Mouse (Mus musculus) lung, postnatal 36 days (tissue): ENCODE results near the gene Ppt1.

Source experiments
- DNase-seq: peaks from one replicate; pipeline ENCODE4 v3.0.0; 2022; ENCODE audit warnings: mixed read lengths

Ppt1 gene

GRCm38 (mm10) chr4:122870741-122871140 is 34.7 kb downstream of the Ppt1 start:
- no peak for DNase-seq

- DNase-seq: no peak
These were observed 35.2 kb downstream of the Ppt1 start for GRCm38 (mm10) chr4:122871269-122871668.

DNA sequence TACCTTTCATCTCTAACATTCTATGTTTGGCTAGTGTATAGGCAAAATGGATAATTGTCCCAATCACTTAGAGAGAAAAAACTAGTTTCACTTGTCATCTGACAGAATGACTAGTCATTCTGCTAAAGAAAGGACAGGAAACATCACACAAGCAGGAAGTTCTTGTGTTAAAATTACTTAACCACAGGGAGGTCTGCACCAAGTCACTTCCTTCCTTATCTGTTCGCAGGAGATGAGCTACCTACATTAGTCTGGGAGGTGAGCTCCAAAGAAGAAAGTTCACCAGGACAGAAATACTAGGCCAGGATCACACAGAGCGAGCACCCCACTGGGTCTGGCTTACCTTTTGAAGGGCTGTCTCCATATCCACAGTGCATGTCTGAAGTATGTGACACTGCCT is 35.9 kb downstream of the Ppt1 start:
- peak; percentile 27 for DNase-seq

DNA sequence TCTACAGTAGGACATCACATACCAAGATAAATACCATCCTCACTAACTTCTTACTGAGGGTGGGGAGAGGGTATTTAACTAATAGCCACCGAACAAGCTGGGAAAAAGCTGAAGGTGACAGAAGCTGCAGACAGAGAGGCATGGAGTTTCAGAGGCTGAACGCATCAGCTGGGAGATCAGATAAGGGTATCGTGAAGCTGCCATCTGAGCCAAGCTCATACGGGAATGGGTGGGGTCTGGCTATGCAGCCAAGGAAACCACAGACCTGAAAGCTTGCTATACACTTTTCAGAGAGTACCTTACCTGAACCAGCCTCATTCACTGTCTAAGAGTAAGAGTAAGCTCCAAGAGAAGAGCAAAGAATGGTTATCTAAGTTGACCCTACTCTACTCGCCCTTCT is 37.0 kb downstream of the Ppt1 start:
- peak; percentile 23 for DNase-seq

- DNase-seq: no peak
These were observed 37.5 kb downstream of the Ppt1 start for GRCm38 (mm10) chr4:122873512-122873911.

DNA sequence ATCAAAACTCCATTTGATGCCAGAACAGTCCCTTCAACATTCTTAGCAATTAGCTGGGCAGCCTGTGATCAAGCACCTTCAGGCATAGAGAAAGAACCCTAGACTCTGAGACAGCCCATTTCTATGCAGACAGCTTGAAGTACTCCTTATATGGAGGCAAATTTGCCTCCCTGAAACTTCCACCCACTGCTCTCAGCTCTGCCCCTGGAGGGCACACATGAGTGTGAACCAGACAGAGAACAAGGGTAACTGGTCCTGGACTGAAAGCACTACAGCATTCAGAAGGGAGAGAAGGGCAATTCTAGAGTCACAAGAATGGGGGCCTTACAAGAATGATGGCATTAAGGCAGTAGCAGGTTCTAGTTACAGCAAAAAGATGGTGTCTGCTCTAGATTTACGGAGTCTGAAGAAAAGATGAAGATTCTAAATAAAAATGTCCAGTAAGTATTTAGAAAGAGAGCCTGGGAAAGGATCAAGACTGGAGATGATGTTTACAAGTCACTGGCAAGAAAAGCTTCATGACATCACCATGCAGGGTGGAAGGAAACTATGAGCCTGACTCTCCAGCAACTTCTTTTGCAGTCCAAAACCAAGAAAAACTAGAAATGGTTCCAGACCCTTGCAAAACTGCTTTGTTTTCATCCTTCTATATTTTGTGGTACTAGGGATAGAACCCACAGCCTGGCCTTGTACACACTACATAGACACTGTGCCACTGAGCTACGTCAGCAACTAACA is 42.5 kb downstream of the Ppt1 start:
- peak; percentile 40 for DNase-seq

- no peak for DNase-seq
These were observed 46.5 kb downstream of the Ppt1 start for GRCm38 (mm10) chr4:122882544-122882943.

DNA sequence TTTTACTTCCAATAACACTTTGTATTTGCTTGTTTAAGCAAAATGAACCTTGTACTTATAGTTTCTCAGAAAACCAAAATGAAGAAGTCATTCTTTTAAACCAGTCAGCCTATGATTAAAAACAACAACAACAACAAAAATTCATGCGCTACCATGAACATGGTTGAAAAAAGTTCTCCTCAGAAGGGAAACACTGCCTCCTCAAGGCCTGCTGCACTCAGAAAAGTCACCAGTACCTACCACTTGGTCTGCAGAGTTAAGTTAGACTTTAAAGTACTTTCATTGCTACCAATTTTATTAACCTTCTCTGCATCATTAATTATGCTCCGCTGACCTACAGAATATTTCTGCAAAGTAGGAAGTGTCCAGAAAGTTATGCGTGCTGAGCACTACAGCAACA is 47.3 kb downstream of the Ppt1 start:
- no peak for DNase-seq

DNA sequence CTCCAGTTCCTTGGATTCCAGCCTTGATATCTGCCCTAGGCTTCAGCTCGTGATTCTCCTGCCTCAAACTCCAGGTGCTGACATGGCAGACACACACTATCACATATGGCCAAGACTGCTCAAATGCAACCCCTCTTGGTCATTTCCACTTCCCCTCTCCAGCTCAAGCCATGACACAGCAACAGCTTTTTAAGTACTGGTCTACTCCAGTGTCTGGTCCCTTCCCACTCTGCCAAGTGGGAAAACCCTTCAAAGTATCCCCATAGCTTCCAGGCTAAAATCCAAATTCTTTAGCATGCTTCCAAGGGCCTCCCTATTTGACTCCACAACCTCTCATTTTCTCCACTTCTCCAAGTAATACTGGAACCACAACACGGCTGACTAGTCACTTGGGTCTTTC is 48.0 kb downstream of the Ppt1 start:
- DNase-seq: peak; percentile 21

DNA sequence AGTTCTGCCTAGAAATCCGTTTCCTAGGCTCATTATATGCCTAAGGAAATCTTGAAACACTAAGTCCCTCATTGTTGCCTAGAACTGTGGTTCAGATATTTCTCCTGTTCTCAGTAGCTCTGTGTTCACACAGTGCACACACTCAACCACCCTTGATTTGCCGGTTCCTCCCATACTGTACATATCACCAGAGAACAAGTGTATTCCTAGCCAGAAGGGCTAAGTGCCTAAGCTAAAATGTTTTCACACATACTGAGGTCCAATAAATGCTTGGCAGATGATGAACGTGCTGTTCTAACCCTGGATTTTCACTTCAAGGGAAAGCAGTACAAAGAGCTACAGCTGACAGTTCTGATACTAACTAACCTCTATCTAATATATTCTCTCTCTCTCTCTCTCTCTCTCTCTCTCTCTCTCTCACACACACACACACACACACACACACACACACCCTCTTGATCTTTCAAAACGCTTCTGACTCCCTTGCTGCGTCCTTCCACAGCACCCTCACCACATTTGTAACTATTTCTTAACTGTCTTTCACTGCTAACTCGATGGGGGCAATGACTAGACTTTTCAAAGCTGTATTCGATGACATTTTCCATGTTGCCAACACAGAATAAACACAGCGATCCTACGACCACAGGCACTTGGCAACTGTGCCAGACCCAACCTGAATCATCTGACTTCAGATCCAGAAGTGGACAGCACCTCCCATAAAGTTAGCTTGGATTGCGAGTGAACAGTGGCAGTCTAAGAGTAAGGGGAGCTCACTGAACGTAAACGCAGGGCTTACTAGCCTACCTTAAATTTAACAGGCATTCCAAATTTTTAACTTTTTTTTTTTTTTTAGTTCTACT is 48.7 kb downstream of the Ppt1 start:
- peak; percentile 68 for DNase-seq

- DNase-seq: peak; percentile 99
These were observed 49.9 kb downstream of the Ppt1 start, which contains the start of gene Cap1 for GRCm38 (mm10) chr4:122885768-122886578. Gene Cap1, minus strand, starts transcription at chr4:122886056.

DNA sequence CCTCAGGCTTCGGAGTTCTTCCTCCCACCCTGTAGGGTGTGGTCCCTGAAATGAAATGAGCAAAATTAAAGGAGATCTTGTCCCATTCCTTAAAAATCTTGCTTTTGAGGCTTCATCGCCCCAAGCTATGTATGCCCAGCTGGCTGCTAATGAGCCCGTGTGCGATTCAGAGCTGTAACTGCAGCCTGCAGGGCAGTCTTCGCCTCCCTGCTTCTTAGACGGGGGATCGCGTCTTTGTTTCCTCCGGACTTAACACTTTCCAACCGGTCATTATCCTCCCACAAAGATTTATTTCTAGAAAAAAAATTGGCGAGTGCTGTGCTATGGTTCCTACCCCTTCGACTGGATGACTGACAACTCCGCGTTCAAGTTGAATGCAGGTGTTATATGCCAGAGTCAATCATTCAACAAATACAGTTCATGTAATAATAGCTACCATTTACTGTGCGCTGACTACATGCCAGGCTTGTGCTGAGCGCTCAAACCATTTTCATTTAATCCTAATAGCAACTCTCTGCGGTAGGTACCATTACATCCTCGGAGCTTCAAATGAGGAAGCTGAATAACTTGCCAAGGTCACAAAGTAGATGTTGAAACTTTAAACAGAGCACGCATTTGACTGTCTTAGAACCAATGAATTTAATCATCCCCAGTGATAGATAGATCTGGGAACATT is 50.7 kb downstream of the Ppt1 start:
- DNase-seq: peak; percentile 48

DNA sequence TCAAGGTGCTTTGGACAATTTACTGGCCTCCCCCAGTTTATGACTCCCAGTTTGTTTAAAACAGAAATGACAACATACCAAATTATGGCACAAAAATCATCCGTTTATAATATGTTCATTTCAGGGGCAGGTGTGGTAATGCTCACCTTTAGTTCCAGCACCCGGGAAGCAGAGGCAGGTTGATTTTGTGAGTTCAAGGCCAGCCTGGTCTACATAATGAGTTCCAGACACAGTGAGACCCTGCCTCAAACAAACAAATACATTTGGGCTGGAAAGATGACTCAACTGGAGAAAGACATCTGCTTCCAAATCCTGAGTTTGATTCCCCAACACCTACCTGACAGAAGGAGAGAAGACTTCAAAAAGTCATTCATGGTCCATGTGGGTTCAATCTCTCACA is 51.3 kb downstream of the Ppt1 start:
- DNase-seq: no peak

DNA sequence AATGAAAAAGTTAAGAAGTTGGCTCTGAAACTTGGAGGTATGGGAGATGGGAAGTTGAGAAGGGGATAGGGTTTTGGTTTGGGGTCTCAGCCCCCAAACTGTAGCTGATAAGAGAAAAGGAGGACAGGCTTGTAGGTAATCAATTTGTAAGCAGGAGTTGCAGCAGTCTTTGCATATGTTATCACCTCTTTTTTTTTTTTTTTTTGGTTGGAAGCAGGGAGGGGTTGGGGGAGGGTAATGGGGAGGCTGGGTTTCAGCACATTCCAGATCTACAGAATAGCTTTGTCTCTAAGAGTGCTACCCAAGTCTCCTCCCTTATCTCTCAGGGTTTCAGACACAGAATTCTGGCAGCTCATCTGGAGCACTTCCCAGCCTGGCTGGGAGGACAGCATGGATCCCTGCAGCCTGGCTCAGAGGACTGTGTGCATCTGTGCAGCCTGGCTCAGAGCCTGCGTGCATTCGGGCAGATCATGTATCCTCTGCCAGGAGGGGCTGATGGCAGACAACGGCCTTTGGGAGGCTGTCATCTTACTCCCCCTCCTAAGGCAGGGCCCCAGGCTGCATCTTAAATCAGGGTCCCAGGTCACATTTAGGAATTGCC is 54.9 kb downstream of the Ppt1 start:
- peak; percentile 55 for DNase-seq

- DNase-seq: no peak
These were observed 55.6 kb downstream of the Ppt1 start for GRCm38 (mm10) chr4:122891597-122891996.

DNA sequence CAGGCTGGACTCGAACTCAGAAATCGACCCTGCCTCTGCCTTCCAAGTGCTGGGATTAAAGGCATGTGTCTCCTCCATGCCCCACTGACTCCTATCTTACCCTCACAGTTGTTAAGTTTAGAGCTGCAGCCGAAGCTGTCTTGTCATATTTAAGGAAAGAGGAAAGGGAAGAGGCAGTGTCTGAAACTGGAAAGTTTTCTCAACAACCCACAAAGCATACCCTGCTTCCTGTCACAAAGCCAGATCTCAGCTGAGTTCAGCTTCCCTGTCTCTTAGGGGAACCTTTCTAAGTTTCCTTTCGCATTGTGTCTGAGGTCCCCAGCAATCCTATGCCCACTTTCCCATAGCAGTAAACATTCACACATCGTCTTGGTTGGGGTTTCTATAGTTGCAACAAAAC is 56.1 kb downstream of the Ppt1 start:
- DNase-seq: peak; percentile 51

- no peak for DNase-seq
These were observed 61.7 kb downstream of the Ppt1 start for GRCm38 (mm10) chr4:122897750-122898149.

- DNase-seq: peak; percentile 87
These were observed 62.3 kb downstream of the Ppt1 start for GRCm38 (mm10) chr4:122898313-122898712.

DNA sequence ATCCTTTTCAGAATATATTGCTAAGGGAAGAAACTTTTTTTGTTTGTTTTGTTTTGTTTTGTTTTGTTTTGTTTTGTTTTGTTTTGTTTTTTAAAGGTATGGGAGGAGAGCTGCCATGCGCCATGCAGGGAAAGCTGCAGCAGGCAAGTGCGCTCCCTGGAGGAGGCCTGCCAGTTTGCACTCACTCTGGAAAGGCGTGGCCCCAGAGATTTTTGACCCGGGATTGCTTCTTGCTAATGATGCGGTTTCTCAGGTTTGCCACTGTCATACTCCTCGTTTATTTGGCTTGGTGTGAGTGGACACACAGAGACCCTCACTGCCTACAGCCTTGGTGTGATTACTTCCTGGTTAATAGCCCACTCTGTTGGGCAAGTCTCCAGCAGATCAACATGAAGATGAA is 66.1 kb downstream of the Ppt1 start:
- DNase-seq: peak; percentile 41

- DNase-seq: no peak
These were observed 67.7 kb downstream of the Ppt1 start for GRCm38 (mm10) chr4:122903709-122904108.

DNA sequence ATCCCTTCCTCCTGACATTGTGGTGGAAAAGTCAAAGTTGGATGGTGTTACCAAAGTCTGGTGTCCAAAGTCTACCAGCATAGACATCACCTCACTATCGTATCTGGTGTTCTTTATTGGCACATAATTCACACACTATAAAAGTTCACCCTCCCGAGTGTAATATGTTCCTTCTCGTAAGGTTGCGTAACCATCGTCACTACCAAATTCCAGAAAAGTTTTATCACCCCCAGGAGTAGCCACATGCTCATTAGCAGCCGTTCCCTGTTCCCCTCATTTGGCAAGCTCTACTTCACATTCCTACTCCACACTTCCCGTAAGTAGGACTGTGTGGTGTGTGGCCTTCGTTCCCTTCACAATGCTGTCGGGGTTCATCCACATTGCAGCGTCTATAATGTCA is 69.3 kb downstream of the Ppt1 start:
- DNase-seq: no peak
